Mouse (Mus musculus) lung, embryonic 15.5 days (tissue): ENCODE measurements at regions not wholly inside any gene's neighbourhood (a gene's known extent, or its start where the extent isn't known, plus 50 kb on each side); places are given as distances from the start of the nearest gene placed in this dataset. TPM values are rescaled to one million over a fixed set of nuclear protein-coding genes. Genes with fewer than 3 reads are reported as not detected.
A peak's percentile ranks its signal among the peaks of the same experiment; 100 is the strongest.

Source experiments
- ATAC-seq: fragments of 200-750 bp; cut with Nextera tagmentation; 2 replicates; pipeline ENCODE4 v1.8.0; 2017; ENCODE audit warnings: moderate number of reproducible peaks, borderline replicate concordance; ENCODE audit not compliant: low FRiP score, low TSS enrichment; ENCODE audit errors: extremely low read depth
- H3K27ac ChIP-seq: fragments of 300-500 bp; sonication (generic); 2 replicates; pipeline ENCODE4 v1.5.1; 2015; ENCODE audit warnings: moderate library complexity, mild to moderate bottlenecking, inconsistent platforms
- H3K27me3 ChIP-seq: fragments of 300-500 bp; sonication (generic); 2 replicates; pipeline ENCODE4 v1.6.1; 2015; ENCODE audit warnings: inconsistent platforms
- H3K36me3 ChIP-seq: fragments of 300-500 bp; sonication (generic); 2 replicates; pipeline ENCODE4 v1.6.1; 2015; ENCODE audit warnings: inconsistent platforms
- H3K4me1 ChIP-seq: fragments of 300-500 bp; sonication (generic); 2 replicates; pipeline ENCODE4 v1.6.1; 2015; ENCODE audit warnings: inconsistent platforms
- H3K4me2 ChIP-seq: fragments of 300-500 bp; sonication (generic); 2 replicates; pipeline ENCODE4 v1.6.1; 2015; ENCODE audit warnings: inconsistent platforms, mild to moderate bottlenecking, moderate library complexity
- H3K4me3 ChIP-seq: fragments of 300-500 bp; sonication (generic); 2 replicates; pipeline ENCODE4 v1.5.1; 2015; ENCODE audit warnings: mild to moderate bottlenecking, inconsistent platforms
- H3K9ac ChIP-seq: fragments of 300-500 bp; sonication (generic); 2 replicates; pipeline ENCODE4 v1.6.1; 2015; ENCODE audit warnings: inconsistent platforms
- H3K9me3 ChIP-seq: fragments of 300-500 bp; sonication (generic); 2 replicates; pipeline ENCODE4 v1.6.1; 2016; ENCODE audit warnings: inconsistent platforms
- WGBS: fragments of 180-500 bp; shearing (Covaris S2); methylation state at CpG from one replicate; pipeline ENCODE4 v1.1.7; 2015; 5-methylcytosine and 5-hydroxymethylcytosine counted together
- microRNA counts: library from miRNA; unstranded; fragments of <30 nt; microRNA quantifications from one replicate; lab custom pipeline; 2016
- microRNA-seq: library from miRNA; unstranded; fragments of <30 nt; microRNA quantifications from one replicate; pipeline ENCODE4, GENCODE M21; 2016

DNA sequence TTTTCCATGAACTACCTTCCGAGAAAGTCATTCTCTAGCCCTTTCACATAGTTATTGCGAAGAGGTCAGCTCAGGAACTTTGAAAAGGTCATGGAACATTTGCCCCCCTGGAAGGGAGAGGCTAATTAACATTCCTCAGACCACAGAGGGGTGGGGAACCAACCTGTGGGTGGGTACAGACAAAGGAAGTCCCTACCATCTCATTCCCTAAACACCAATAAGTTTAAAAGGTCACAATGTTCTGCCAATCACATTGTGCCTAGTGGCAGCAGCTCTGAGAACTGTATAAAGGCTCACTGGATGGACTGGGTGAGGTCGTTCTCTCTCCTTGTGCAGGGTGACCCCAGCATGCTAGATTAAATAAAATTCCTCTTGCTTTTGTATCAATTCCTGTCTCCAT, 64.8 kb upstream of the Ccdc85a start:
- no peak for ATAC-seq

GRCm38 (mm10) chr11:28639081-28639480, 55.0 kb upstream of the Ccdc85a start:
- ATAC-seq: no peak
- H3K36me3 ChIP-seq: no peaks in the 10 kb centered on the region
- no peak overlapping the region for H3K4me3 ChIP-seq
- H3K9me3 ChIP-seq: no peaks in the 10 kb centered on the region
- H3K27ac ChIP-seq: no peak overlapping the region
- no peaks in the 10 kb centered on the region for H3K4me1 ChIP-seq
- WGBS: 90% methylated on average over 1 of the region's 1 CpGs
- no peak overlapping the region for H3K4me2 ChIP-seq
- H3K27me3 ChIP-seq: no peaks in the 10 kb centered on the region
- no peak overlapping the region for H3K9ac ChIP-seq

More for the DNA sequence above, 64.8 kb upstream of the Ccdc85a start:
- Histone ChIP-seq H3K4me2 (no peak overlapping the region), H3K27me3 (no peaks in the 10 kb centered on the region), H3K36me3 (no peaks in the 10 kb centered on the region), H3K27ac (no peak overlapping the region), H3K9me3 (no peaks in the 10 kb centered on the region), H3K4me1 (no peaks in the 10 kb centered on the region), H3K4me3 (no peak overlapping the region), H3K9ac (no peak overlapping the region)
- WGBS: 55% methylated on average over 3 of the region's 3 CpGs

DNA sequence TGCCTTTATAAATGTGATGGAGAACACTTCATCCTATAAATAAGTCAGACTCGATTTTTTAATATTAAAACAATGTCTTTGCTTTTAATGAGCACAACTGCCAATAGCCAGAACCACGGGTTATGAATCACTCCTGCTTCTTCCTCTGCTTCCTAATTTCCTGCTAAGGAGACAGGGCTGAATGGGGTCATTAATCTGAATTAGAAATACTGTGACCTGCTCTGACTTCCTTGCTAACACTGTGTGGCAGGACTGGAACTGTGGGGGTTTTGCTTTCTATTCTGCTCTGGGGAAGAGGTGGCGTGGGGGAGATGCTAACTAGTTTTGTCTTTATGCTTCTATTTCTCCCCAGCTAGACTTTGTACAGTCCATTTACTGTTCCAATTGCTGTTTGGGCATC, 52.6 kb upstream of the Ccdc85a start:
- H3K27me3 ChIP-seq: no peaks in the 10 kb centered on the region
- WGBS: 35% methylated on average over 3 of the region's 3 CpGs
- no peak overlapping the region for H3K27ac ChIP-seq
- H3K4me2 ChIP-seq: no peak overlapping the region
- no peaks in the 10 kb centered on the region for H3K36me3 ChIP-seq
- no peaks in the 10 kb centered on the region for H3K9me3 ChIP-seq
- H3K4me1 ChIP-seq: no peaks in the 10 kb centered on the region
- ATAC-seq: no peak
- no peak overlapping the region for H3K9ac ChIP-seq
- H3K4me3 ChIP-seq: no peak overlapping the region

MicroRNA genes in the stretch of these regions (microRNA counts, 519-probe panel; counts per million panel counts)
- 2,327 counts per million, percentile 36 among the panel's probes with 10 or more counts for microRNA mmu-miR-216a (lab: Ali Mortazavi, UCI)
- 865 counts per million, percentile 3 among the panel's probes with 10 or more counts for microRNA mmu-miR-216b (lab: Ali Mortazavi, UCI)
- 19.7 counts per million for microRNA mmu-miR-217 (lab: Ali Mortazavi, UCI)

Small RNA genes in the stretch of these regions (microRNA-seq; reads per million reads assigned to microRNA genes)
- gene Mir216a (not detected), gene Mir216b (not detected), gene Mir216c (not detected), gene Mir217 (1.9 reads per million, percentile 4 among the genes with 10 or more reads in this experiment)
